Mouse (Mus musculus): ENCODE results near the gene Prdx2. TPM values are rescaled to one million over a fixed set of nuclear protein-coding genes. Genes with fewer than 3 reads are reported as not detected.

The Prdx2 gene
- polyA plus RNA-seq, 1 experiment from 2014 or later, result 1,409 TPM

DNA sequence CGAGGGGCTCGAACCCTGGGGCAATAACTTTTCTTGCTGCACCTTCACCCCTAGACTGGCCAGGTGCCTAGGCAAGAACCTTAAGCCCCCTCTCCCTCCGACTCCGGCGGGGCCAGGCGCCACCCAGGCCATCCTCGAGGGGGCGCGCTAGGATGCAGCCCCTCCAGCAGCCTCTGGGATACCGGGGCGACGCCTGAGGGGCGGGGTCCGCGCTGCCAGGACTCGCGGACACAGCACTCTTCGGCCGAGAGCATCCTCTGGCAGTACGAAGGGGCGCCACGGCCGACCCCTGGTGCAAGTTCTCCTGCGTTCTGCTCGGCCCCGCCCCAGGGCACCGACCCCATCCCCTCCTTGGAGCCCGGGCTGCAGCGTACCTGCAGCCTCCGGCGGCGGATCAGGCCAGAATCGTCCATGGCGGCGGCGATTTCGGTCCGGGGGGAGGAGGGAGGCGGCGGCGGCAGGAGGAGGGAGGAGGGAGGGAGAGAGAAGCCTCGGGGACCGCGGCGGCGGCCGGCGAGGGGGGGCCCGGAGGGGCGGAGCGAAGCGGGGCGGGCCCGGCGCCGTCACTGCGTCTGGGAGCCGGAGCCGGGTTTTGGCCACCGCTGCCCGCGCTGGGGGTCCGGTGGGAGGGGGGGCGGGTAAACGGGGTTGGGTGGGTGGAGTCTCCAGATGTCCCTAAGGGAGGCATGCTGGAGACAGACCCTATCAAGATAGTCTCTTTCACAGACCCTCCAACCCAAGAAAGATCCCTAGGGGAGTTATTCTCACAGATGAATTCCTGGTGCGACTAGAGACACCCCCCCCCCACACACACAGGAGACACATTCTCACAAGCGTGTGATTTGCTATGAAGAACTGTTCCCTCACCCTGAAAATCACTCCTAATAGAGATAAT, 23.5 kb upstream of the Prdx2 start:
- Histone ChIP-seq H3K27ac (ENCODE audit: low read depth, low read length) (0 out of 2 replicates have a peak overlapping the region, but pooled peaks have one; percentile 42), H3K4me1 (replicated peaks; ENCODE audit: control insufficient read depth, insufficient read depth, low read length) (peaks cover 5% of the 10 kb centered on the region; the same call in 1 of the 2 replicates), H3K36me3 (ENCODE audit: control insufficient read depth, insufficient read depth, low read length) (no peaks in the 10 kb centered on the region), H3K4me2 (replicated peaks; ENCODE audit: low read depth, low read length) (peak overlapping the region; percentile 91), H3K27me3 (ENCODE audit: control insufficient read depth, insufficient read depth, low read length) (peaks cover 45% of the 10 kb centered on the region), H3K9me3 (ENCODE audit: control insufficient read depth, low read length) (no peaks in the 10 kb centered on the region), H3K4me3 (ENCODE audit: low read depth, low read length) (peak overlapping the region; percentile 59), H3K9ac (ENCODE audit: low read depth, low read length) (peak overlapping the region; percentile 59)
- ATAC-seq (ENCODE audit: low FRiP score), result peak; percentile 71
- DNase-seq (ENCODE audit: low spot score), result peak; percentile 81
- 1% methylated on average over 36 of the region's 67 CpGs for WGBS

DNA sequence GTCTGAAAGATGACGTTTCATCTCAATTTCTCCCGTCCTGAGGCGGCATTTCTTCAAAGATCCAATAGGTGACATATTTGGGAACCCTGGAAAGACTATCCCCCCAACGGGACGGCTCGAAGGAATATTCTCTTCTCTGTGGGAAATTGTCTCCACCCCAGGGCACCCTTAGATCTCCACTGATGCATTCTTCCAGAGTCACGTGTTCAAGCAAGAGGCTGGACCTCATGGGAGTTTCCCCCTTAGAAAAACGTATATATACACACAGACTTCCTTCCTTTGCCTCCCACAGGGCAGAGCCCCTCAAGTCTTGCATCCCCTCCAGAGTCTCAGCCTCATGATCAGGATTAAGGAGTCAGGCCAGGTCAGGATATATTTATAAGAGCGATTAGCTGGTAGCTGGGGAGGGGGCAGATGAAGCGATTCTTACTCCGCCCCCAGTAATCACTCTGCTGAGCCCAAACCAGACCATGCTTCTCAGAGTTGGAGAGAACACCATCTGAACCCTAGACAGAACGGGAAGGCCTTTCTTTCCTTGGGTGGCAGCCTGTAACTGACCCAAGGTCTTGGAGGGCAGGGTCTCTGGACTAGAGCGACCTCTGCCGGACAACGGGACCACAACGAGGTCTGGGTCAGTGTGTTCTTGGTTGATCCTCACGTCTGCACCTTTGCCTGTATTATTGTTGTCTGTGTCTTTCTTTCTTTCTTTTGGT, 22.7 kb upstream of the Prdx2 start, which contains the start of gene Rtbdn:
Rtbdn (plus strand) TSS at position 464 of the 713 bp plus-strand sequence.
- 6% methylated on average over 17 of the region's 17 CpGs for WGBS
- Histone ChIP-seq H3K4me2 (replicated peaks; ENCODE audit: low read depth, low read length) (peak within 1 kb of the TSS; percentile 91), H3K36me3 (ENCODE audit: control insufficient read depth, insufficient read depth, low read length) (no peaks in the 10 kb centered on the region), H3K9ac (ENCODE audit: low read depth, low read length) (peak within 1 kb of the TSS; percentile 59), H3K27me3 (ENCODE audit: control insufficient read depth, insufficient read depth, low read length) (peaks cover 47% of the 10 kb centered on the region), H3K27ac (ENCODE audit: low read depth, low read length) (0 out of 2 replicates have a peak within 1 kb of the TSS, but pooled peaks have one; percentile 42), H3K9me3 (ENCODE audit: control insufficient read depth, low read length) (no peaks in the 10 kb centered on the region), H3K4me3 (ENCODE audit: low read depth, low read length) (peak within 1 kb of the TSS; percentile 59), H3K4me1 (replicated peaks; ENCODE audit: control insufficient read depth, insufficient read depth, low read length) (peaks cover 5% of the 10 kb centered on the region; the same call in 1 of the 2 replicates)
- ATAC-seq (ENCODE audit: low FRiP score) (no peak), DNase-seq (ENCODE audit: low spot score) (peak; percentile 68)

DNA sequence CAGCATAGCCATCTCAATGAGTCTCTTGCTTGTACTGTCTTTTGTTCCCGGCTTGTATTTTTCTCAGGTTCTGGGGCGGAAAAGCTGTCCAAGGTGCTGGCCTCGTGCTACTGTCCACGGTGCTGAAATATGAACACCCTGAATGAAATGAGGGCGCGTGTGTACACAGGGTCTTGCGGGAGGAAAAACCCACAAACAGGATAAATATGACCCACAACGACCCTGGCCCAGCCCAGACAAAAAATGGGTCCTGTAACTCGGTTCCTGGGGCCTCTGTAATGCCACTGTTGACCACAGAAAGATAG, 22.2 kb upstream of the Prdx2 start:
- no peaks in the 10 kb centered on the region for H3K36me3 ChIP-seq (ENCODE audit: control insufficient read depth, insufficient read depth, low read length)
- 14% methylated on average over 9 of the region's 9 CpGs for WGBS
- no peak overlapping the region for H3K4me3 ChIP-seq (ENCODE audit: low read depth, low read length)
- H3K27me3 ChIP-seq (ENCODE audit: control insufficient read depth, insufficient read depth, low read length), result peaks cover 47% of the 10 kb centered on the region
- peaks cover 5% of the 10 kb centered on the region; the same call in 1 of the 2 replicates for H3K4me1 ChIP-seq (replicated peaks; ENCODE audit: control insufficient read depth, insufficient read depth, low read length)
- no peak overlapping the region for H3K9ac ChIP-seq (ENCODE audit: low read depth, low read length)
- peak; percentile 71 for DNase-seq (ENCODE audit: low spot score)
- no peak for ATAC-seq (ENCODE audit: low FRiP score)
- no peak overlapping the region for H3K27ac ChIP-seq (ENCODE audit: low read depth, low read length)
- H3K9me3 ChIP-seq (ENCODE audit: control insufficient read depth, low read length), result no peaks in the 10 kb centered on the region
- H3K4me2 ChIP-seq (replicated peaks; ENCODE audit: low read depth, low read length), result no peak overlapping the region

DNA sequence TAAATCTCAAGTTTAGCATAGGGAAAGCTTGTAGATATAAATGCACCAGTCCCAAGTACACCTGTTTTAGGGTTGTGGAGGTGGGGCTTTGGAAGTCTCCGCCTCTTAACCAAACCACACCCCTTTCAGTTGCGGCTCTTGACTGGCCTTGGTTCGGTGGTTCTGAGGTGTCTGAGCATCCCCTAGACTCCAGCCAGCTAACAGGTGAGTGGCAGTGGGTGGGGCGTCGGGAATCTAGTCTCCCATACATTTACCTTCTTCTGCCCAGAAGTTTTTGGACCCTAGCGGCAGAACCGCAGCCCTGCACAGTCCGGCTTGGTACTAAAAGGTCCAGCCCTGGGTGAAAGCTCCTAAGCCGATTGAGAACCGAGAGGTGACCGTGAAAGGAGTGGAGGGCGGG, 19.6 kb upstream of the Prdx2 start:
- no peak overlapping the region for H3K27ac ChIP-seq (ENCODE audit: low read depth, low read length)
- H3K4me2 ChIP-seq (replicated peaks; ENCODE audit: low read depth, low read length), result no peak overlapping the region
- H3K4me3 ChIP-seq (ENCODE audit: low read depth, low read length), result no peak overlapping the region
- no peak overlapping the region for H3K9ac ChIP-seq (ENCODE audit: low read depth, low read length)
- DNase-seq (ENCODE audit: low spot score), result no peak
- no peaks in the 10 kb centered on the region for H3K36me3 ChIP-seq (ENCODE audit: control insufficient read depth, insufficient read depth, low read length)
- WGBS, result 24% methylated on average over 12 of the region's 12 CpGs
- no peaks in the 10 kb centered on the region for H3K9me3 ChIP-seq (ENCODE audit: control insufficient read depth, low read length)
- peaks cover 49% of the 10 kb centered on the region for H3K27me3 ChIP-seq (ENCODE audit: control insufficient read depth, insufficient read depth, low read length)
- H3K4me1 ChIP-seq (replicated peaks; ENCODE audit: control insufficient read depth, insufficient read depth, low read length), result peaks cover 5% of the 10 kb centered on the region; the same call in 1 of the 2 replicates
- no peak for ATAC-seq (ENCODE audit: low FRiP score)

DNA sequence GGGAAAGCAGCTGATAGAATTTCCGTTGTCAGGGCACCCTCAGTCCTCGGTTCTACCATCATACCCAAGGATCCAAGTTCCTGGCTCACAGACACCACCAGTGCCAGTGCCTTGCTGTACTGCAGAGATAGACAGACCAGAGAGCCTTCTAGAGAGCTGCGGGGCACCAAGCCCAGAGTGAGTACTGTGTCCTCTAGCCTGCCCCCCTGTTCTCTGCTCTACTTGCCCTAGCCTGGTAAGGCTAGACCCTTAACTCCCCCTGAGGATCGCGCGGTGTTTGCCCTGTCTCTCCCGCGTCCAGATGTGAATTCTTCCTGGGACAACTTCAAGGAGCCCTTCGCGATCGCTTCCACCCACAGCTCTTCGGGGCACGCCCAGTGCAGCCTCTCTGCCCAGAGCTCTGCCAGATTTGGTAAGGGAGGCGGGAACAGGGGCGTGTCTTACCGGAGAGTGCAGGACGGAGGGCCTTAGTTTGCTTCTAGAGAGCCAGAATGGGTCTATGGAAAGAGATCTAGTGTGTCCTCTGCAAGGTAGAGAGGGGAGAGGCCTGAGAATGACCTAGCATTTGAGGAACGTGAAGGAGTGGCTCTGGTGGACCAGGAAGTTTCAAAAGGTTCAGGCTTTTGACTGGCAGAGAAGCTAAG, 16.7 kb upstream of the Prdx2 start:
- H3K9me3 ChIP-seq (ENCODE audit: control insufficient read depth, low read length), result no peaks in the 10 kb centered on the region
- peaks cover 24% of the 10 kb centered on the region for H3K27me3 ChIP-seq (ENCODE audit: control insufficient read depth, insufficient read depth, low read length)
- H3K4me1 ChIP-seq (replicated peaks; ENCODE audit: control insufficient read depth, insufficient read depth, low read length), result no peaks in the 10 kb centered on the region
- no peaks in the 10 kb centered on the region for H3K36me3 ChIP-seq (ENCODE audit: control insufficient read depth, insufficient read depth, low read length)
- ATAC-seq (ENCODE audit: low FRiP score) (no peak), DNase-seq (ENCODE audit: low spot score) (no peak)
- 9% methylated on average over 18 of the region's 18 CpGs for WGBS
- no peak overlapping the region for H3K4me3 ChIP-seq (ENCODE audit: low read depth, low read length)
- no peak overlapping the region for H3K27ac ChIP-seq (ENCODE audit: low read depth, low read length)
- no peak overlapping the region for H3K4me2 ChIP-seq (replicated peaks; ENCODE audit: low read depth, low read length)
- H3K9ac ChIP-seq (ENCODE audit: low read depth, low read length), result no peak overlapping the region

DNA sequence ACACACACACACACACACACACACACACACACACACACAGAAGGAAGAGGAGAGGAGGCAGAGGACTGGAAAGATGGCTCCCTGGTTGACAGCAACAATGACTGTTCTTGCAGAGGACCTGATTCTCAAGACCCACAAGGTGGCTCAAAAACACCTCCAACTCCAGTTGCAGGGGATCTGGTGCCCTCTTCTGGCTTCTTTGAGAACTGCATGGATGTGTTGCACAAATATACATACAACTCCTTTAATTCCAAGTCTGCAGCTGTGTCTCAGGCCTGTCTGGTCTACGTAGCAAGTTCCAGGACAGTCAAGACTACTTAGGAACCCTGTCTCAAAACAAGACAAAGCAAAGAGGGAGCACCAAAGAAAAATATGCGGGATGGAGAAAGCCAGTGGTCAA, 12.6 kb upstream of the Prdx2 start:
- Histone ChIP-seq H3K36me3 (ENCODE audit: control insufficient read depth, insufficient read depth, low read length) (no peaks in the 10 kb centered on the region), H3K4me1 (replicated peaks; ENCODE audit: control insufficient read depth, insufficient read depth, low read length) (no peaks in the 10 kb centered on the region), H3K9me3 (ENCODE audit: control insufficient read depth, low read length) (no peaks in the 10 kb centered on the region), H3K4me3 (ENCODE audit: low read depth, low read length) (no peak overlapping the region), H3K27ac (ENCODE audit: low read depth, low read length) (no peak overlapping the region), H3K27me3 (ENCODE audit: control insufficient read depth, insufficient read depth, low read length) (peaks cover 6% of the 10 kb centered on the region), H3K9ac (ENCODE audit: low read depth, low read length) (no peak overlapping the region), H3K4me2 (replicated peaks; ENCODE audit: low read depth, low read length) (no peak overlapping the region)
- DNase-seq (ENCODE audit: low spot score) (peak; percentile 84), ATAC-seq (ENCODE audit: low FRiP score) (no peak)
- 40% methylated on average over 2 of the region's 2 CpGs for WGBS

DNA sequence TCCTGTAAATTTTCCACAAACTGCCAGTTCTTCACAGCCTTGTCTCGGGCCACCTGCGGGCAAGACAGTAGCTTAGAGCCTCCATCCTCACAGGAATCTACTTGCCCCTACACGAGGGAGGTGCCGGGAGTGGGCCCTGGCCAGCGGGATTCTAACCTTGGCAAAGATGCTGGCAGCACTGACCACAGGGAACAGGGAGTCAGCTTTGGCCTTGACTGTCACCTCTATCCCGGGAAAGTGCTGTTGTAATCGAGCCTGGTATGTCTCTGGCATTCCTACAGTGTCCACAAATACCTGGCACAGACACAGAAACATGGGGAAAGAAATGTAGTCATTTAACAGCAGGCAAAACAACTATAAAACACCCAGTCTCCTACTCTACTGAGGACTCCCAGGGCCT, 9.6 kb upstream of the Prdx2 start:
- no peaks in the 10 kb centered on the region for H3K9me3 ChIP-seq (ENCODE audit: control insufficient read depth, low read length)
- H3K4me2 ChIP-seq (replicated peaks; ENCODE audit: low read depth, low read length), result no peak overlapping the region
- H3K4me3 ChIP-seq (ENCODE audit: low read depth, low read length), result no peak overlapping the region
- ATAC-seq (ENCODE audit: low FRiP score) (no peak), DNase-seq (ENCODE audit: low spot score) (no peak)
- no peaks in the 10 kb centered on the region for H3K27me3 ChIP-seq (ENCODE audit: control insufficient read depth, insufficient read depth, low read length)
- H3K4me1 ChIP-seq (replicated peaks; ENCODE audit: control insufficient read depth, insufficient read depth, low read length), result no peaks in the 10 kb centered on the region
- H3K9ac ChIP-seq (ENCODE audit: low read depth, low read length), result no peak overlapping the region
- no peaks in the 10 kb centered on the region for H3K36me3 ChIP-seq (ENCODE audit: control insufficient read depth, insufficient read depth, low read length)
- 89% methylated on average over 7 of the region's 7 CpGs for WGBS
- no peak overlapping the region for H3K27ac ChIP-seq (ENCODE audit: low read depth, low read length)

DNA sequence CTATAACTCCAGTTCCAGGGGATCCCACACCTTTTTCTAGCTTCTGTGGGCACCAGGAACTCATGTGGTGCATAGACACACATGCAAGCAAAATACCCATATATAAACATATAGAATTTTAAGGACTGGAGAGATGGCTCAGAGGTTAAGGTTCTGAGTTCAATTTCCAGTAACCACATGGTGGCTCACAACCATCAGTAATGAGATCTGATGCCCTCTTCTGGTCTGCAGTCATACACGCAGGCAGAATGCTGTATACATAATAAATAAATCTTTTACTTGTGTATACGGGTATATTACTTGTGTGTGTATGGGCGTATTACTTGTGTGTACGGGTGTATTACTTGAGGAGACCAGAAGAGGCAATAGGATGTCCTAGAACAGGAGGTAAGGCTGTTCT, 5.4 kb upstream of the Prdx2 start:
- Histone ChIP-seq H3K4me2 (replicated peaks; ENCODE audit: low read depth, low read length) (no peak overlapping the region), H3K36me3 (ENCODE audit: control insufficient read depth, insufficient read depth, low read length) (no peaks in the 10 kb centered on the region), H3K9me3 (ENCODE audit: control insufficient read depth, low read length) (no peaks in the 10 kb centered on the region), H3K9ac (ENCODE audit: low read depth, low read length) (no peak overlapping the region), H3K4me3 (ENCODE audit: low read depth, low read length) (no peak overlapping the region), H3K4me1 (replicated peaks; ENCODE audit: control insufficient read depth, insufficient read depth, low read length) (peaks cover 7% of the 10 kb centered on the region), H3K27ac (ENCODE audit: low read depth, low read length) (no peak overlapping the region), H3K27me3 (ENCODE audit: control insufficient read depth, insufficient read depth, low read length) (no peaks in the 10 kb centered on the region)
- DNase-seq (ENCODE audit: low spot score), result no peak
- WGBS, result 94% methylated on average over 4 of the region's 4 CpGs
- ATAC-seq (ENCODE audit: low FRiP score), result no peak

Measured in hindbrain, embryonic 11.5 days (tissue).